Mouse (Mus musculus) forebrain, embryonic 11.5 days (tissue): ENCODE measurements around the gene Kansl1l. TPM values are rescaled to one million over a fixed set of nuclear protein-coding genes. Genes with fewer than 3 reads are reported as not detected.

Experiments used
- ATAC-seq: fragments of 200-750 bp; cut with Nextera tagmentation; replicated peaks from 2 replicates; pipeline ENCODE4 v1.8.0; 2017; ENCODE audit warnings: moderate TSS enrichment; ENCODE audit not compliant: low FRiP score
- DNase-seq: peaks from one replicate; pipeline ENCODE4 v3.0.0-alpha.2; 2017; ENCODE audit warnings: low spot score
- H3K27ac ChIP-seq: fragments of 300-500 bp; sonication (generic); 2 replicates; pipeline ENCODE4 v1.5.1; 2014; ENCODE audit warnings: low read depth, low read length
- H3K27me3 ChIP-seq: fragments of 300-500 bp; sonication (generic); 2 replicates; pipeline ENCODE4 v1.6.1; 2014; ENCODE audit warnings: mild to moderate bottlenecking, low read length, mixed read lengths; ENCODE audit not compliant: control insufficient read depth, insufficient read depth
- H3K36me3 ChIP-seq: fragments of 300-500 bp; sonication (generic); 2 replicates; pipeline ENCODE4 v1.6.1; 2014; ENCODE audit warnings: mild to moderate bottlenecking, low read length, moderate library complexity, mixed read lengths; ENCODE audit not compliant: control insufficient read depth, insufficient read depth
- H3K4me1 ChIP-seq: fragments of 300-500 bp; sonication (generic); replicated peaks from 2 replicates; pipeline ENCODE4 v1.6.1; 2014; ENCODE audit warnings: low read length, mixed read lengths; ENCODE audit not compliant: control insufficient read depth, insufficient read depth
- H3K4me2 ChIP-seq: fragments of 300-500 bp; sonication (generic); 2 replicates; pipeline ENCODE4 v1.6.1; 2014; ENCODE audit warnings: low read depth, mild to moderate bottlenecking, low read length, moderate library complexity, mixed read lengths; ENCODE audit not compliant: severe bottlenecking
- H3K4me3 ChIP-seq: fragments of 300-500 bp; sonication (generic); 2 replicates; pipeline ENCODE4 v1.5.1; 2014; ENCODE audit warnings: low read depth, low read length
- H3K9ac ChIP-seq: fragments of 300-500 bp; sonication (generic); 2 replicates; pipeline ENCODE4 v1.6.1; 2014; ENCODE audit warnings: low read length
- H3K9me3 ChIP-seq: fragments of 300-500 bp; sonication (generic); 2 replicates; pipeline ENCODE4 v1.6.1; 2016; ENCODE audit warnings: low read length, mixed read lengths; ENCODE audit not compliant: control insufficient read depth
- whole genome bisulfite sequencing: fragments of 180-500 bp; shearing (Covaris S2); extraction: QIAGEN DNeasy Blood & Tissue Kit; methylation state at CpG from one replicate; pipeline ENCODE4 v1.1.7; 2014; 5-methylcytosine and 5-hydroxymethylcytosine counted together
- polyA plus RNA-seq: library from polyadenylated mRNA; unstranded; fragments of >200 nt; fragmentation: Nextera tagmentation; extraction: Ambion mirVana; gene quantifications from 2 replicates; pipeline ENCODE4 v1.2.1, GENCODE M21; 2014

The Kansl1l gene
- polyA plus RNA-seq, 1 experiment from 2014 or later: 9.9 TPM

DNA sequence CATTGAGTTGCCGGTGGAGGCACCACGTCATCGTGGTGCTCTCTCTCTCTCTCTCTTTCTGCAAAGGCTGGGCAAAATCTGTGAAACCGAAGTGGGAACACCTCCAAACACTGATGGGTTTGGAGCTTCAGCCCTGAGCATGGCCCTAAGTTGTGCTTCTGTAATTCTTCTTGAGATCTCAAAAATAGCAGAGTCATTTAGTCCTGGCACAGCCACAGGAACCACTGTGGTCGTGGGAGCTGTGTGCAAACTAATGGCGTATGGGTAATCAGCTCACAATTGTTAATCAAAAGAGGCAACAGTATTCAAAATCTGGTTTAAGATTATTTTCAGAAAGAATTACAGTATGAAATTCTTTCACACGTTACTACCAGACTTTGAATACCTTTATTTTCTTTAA lies 144.6 kb downstream of the Kansl1l start:
- Histone ChIP-seq H3K4me1 (no peaks in the 10 kb centered on the region; the same call in 1 of the 2 replicates), H3K4me2 (no peak overlapping the region), H3K9ac (no peak overlapping the region), H3K27me3 (no peaks in the 10 kb centered on the region), H3K9me3 (no peaks in the 10 kb centered on the region), H3K4me3 (no peak overlapping the region), H3K36me3 (no peaks in the 10 kb centered on the region), H3K27ac (no peak overlapping the region)
- 87% methylated on average over 7 of the region's 7 CpGs for WGBS
- DNase-seq (no peak), ATAC-seq (no peak)

DNA sequence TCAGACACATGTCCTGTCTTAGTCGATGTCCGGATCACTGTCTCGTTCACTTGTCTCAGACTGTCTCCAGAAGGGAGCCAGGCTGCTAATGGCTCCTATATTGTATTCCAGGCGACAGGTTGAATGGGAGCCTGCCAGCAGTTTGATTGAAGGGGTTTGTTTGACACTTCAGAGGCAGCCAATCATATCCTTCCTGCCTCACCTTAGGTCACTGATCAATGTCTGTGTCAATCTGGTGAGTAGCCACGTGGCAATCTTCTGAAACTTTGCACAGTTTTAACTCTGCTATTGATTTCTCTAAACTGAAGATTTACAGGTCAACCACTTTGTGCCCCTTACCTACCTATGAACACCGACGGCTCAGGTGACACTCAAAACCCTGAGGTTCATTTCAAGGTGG lies 145.9 kb downstream of the Kansl1l start:
- no peaks in the 10 kb centered on the region for H3K27me3 ChIP-seq
- H3K27ac ChIP-seq: no peak overlapping the region
- H3K4me3 ChIP-seq: no peak overlapping the region
- ATAC-seq (no peak), DNase-seq (no peak)
- 72% methylated on average over 7 of the region's 7 CpGs for WGBS
- H3K9ac ChIP-seq: no peak overlapping the region
- no peaks in the 10 kb centered on the region for H3K9me3 ChIP-seq
- no peaks in the 10 kb centered on the region for H3K36me3 ChIP-seq
- H3K4me2 ChIP-seq: no peak overlapping the region
- no peaks in the 10 kb centered on the region for H3K4me1 ChIP-seq

Other genes starting within 250 kb of the Kansl1l start
- 56.7 and 66.6 TPM in 2 replicates for gene Rpe, start 116.7 kb downstream of the Kansl1l start, polyA plus RNA-seq
- 48.9 and 52.2 TPM in 2 replicates for gene Acadl, start 45.7 kb upstream of the Kansl1l start, polyA plus RNA-seq
- gene Myl1, start 127.8 kb upstream of the Kansl1l start, polyA plus RNA-seq: 0.32 TPM in 1 of 2 replicates, not detected in the other
- gene Lancl1, start 221.3 kb upstream of the Kansl1l start, polyA plus RNA-seq: 75.4 and 85.7 TPM in 2 replicates